Mouse (Mus musculus): ENCODE results near the gene Fam193a. TPM values are rescaled to one million over a fixed set of nuclear protein-coding genes. Genes with fewer than 3 reads are reported as not detected.

Gene Fam193a
- total and polyA plus RNA-seq, 2 experiments from 2014 or later = 12.4 to 53.3 TPM

- TF ChIP-seq CTCF (IDR thresholded peaks at IDR 0.05) = no peak
- no peak overlapping the region for H3K27ac ChIP-seq (ENCODE audit: low read depth, low read length)
- H3K27me3 ChIP-seq (ENCODE audit: insufficient read depth, low read length) = no peaks in the 10 kb centered on the region
- no peak overlapping the region for H3K4me2 ChIP-seq (ENCODE audit: low read depth, low read length, poor library complexity, severe bottlenecking)
- H3K9me3 ChIP-seq (ENCODE audit: low read length) = no peaks in the 10 kb centered on the region
- DNase-seq (ENCODE audit: low spot score) = no peak
- 0 out of 2 replicates have a peak, but pooled peaks cover 4% of the 10 kb centered on the region for H3K4me1 ChIP-seq (ENCODE audit: insufficient read depth, low read length)
- H3K36me3 ChIP-seq (ENCODE audit: insufficient read depth, low read length) = no peaks in the 10 kb centered on the region
- no peak overlapping the region for H3K4me3 ChIP-seq (ENCODE audit: low read depth, low read length)
- no peak for ATAC-seq (ENCODE audit: low FRiP score)
- no peak overlapping the region for H3K9ac ChIP-seq (replicated peaks; ENCODE audit: low read length, poor library complexity, severe bottlenecking)
- WGBS = 78% methylated on average over 1 of the region's 1 CpGs
These were observed 28.6 kb downstream of the Fam193a start for GRCm38 (mm10) chr5:34398326-34398725.

- Histone ChIP-seq H3K4me1 (ENCODE audit: insufficient read depth, low read length) (no peaks in the 10 kb centered on the region), H3K36me3 (ENCODE audit: insufficient read depth, low read length) (no peaks in the 10 kb centered on the region), H3K4me2 (ENCODE audit: low read depth, low read length, poor library complexity, severe bottlenecking) (no peak overlapping the region), H3K27me3 (ENCODE audit: insufficient read depth, low read length) (no peaks in the 10 kb centered on the region), H3K9me3 (ENCODE audit: low read length) (no peaks in the 10 kb centered on the region), H3K4me3 (ENCODE audit: low read depth, low read length) (no peak overlapping the region), H3K27ac (ENCODE audit: low read depth, low read length) (no peak overlapping the region), H3K9ac (replicated peaks; ENCODE audit: low read length, poor library complexity, severe bottlenecking) (no peak overlapping the region)
- no peak for TF ChIP-seq CTCF (IDR thresholded peaks at IDR 0.05)
- WGBS = 95% methylated on average over 6 of the region's 6 CpGs
- no peak for ATAC-seq (ENCODE audit: low FRiP score)
- DNase-seq (ENCODE audit: low spot score) = no peak
These were observed 37.7 kb downstream of the Fam193a start for GRCm38 (mm10) chr5:34407366-34407918.

GRCm38 (mm10) chr5:34409002-34409401 lies 39.3 kb downstream of the Fam193a start:
- TF ChIP-seq CTCF (IDR thresholded peaks at IDR 0.05) = no peak
- no peak for DNase-seq (ENCODE audit: low spot score)
- WGBS = 64% methylated on average over 1 of the region's 1 CpGs
- H3K4me3 ChIP-seq (ENCODE audit: low read depth, low read length) = no peak overlapping the region
- H3K4me1 ChIP-seq (ENCODE audit: insufficient read depth, low read length) = no peaks in the 10 kb centered on the region
- ATAC-seq (ENCODE audit: low FRiP score) = no peak
- no peaks in the 10 kb centered on the region for H3K9me3 ChIP-seq (ENCODE audit: low read length)
- no peak overlapping the region for H3K27ac ChIP-seq (ENCODE audit: low read depth, low read length)
- no peak overlapping the region for H3K9ac ChIP-seq (replicated peaks; ENCODE audit: low read length, poor library complexity, severe bottlenecking)
- H3K36me3 ChIP-seq (ENCODE audit: insufficient read depth, low read length) = no peaks in the 10 kb centered on the region
- H3K4me2 ChIP-seq (ENCODE audit: low read depth, low read length, poor library complexity, severe bottlenecking) = no peak overlapping the region
- no peaks in the 10 kb centered on the region for H3K27me3 ChIP-seq (ENCODE audit: insufficient read depth, low read length)

- H3K9ac ChIP-seq (replicated peaks; ENCODE audit: low read length, poor library complexity, severe bottlenecking) = no peak overlapping the region
- no peaks in the 10 kb centered on the region for H3K9me3 ChIP-seq (ENCODE audit: low read length)
- H3K4me2 ChIP-seq (ENCODE audit: low read depth, low read length, poor library complexity, severe bottlenecking) = no peak overlapping the region
- H3K27ac ChIP-seq (ENCODE audit: low read depth, low read length) = no peak overlapping the region
- H3K36me3 ChIP-seq (ENCODE audit: insufficient read depth, low read length) = no peaks in the 10 kb centered on the region
- no peak overlapping the region for H3K4me3 ChIP-seq (ENCODE audit: low read depth, low read length)
- H3K27me3 ChIP-seq (ENCODE audit: insufficient read depth, low read length) = no peaks in the 10 kb centered on the region
- no peaks in the 10 kb centered on the region for H3K4me1 ChIP-seq (ENCODE audit: insufficient read depth, low read length)
- no peak for TF ChIP-seq CTCF (IDR thresholded peaks at IDR 0.05)
- DNase-seq (ENCODE audit: low spot score) (no peak), ATAC-seq (ENCODE audit: low FRiP score) (no peak)
- 95% methylated on average over 4 of the region's 4 CpGs for WGBS
These were observed 41.1 kb downstream of the Fam193a start for GRCm38 (mm10) chr5:34410819-34411218.

GRCm38 (mm10) chr5:34413921-34414320 lies 44.2 kb downstream of the Fam193a start:
- no peak overlapping the region for H3K4me2 ChIP-seq (ENCODE audit: low read depth, low read length, poor library complexity, severe bottlenecking)
- H3K4me3 ChIP-seq (ENCODE audit: low read depth, low read length) = no peak overlapping the region
- H3K36me3 ChIP-seq (ENCODE audit: insufficient read depth, low read length) = no peaks in the 10 kb centered on the region
- H3K9ac ChIP-seq (replicated peaks; ENCODE audit: low read length, poor library complexity, severe bottlenecking) = no peak overlapping the region
- no peaks in the 10 kb centered on the region for H3K9me3 ChIP-seq (ENCODE audit: low read length)
- H3K27ac ChIP-seq (ENCODE audit: low read depth, low read length) = no peak overlapping the region
- H3K27me3 ChIP-seq (ENCODE audit: insufficient read depth, low read length) = no peaks in the 10 kb centered on the region
- TF ChIP-seq CTCF (IDR thresholded peaks at IDR 0.05) = no peak
- no peak for ATAC-seq (ENCODE audit: low FRiP score)
- no peaks in the 10 kb centered on the region for H3K4me1 ChIP-seq (ENCODE audit: insufficient read depth, low read length)
- DNase-seq (ENCODE audit: low spot score) = no peak
- WGBS = 85% methylated on average over 2 of the region's 2 CpGs

- Histone ChIP-seq H3K4me3 (ENCODE audit: low read depth, low read length) (no peak overlapping the region), H3K36me3 (ENCODE audit: insufficient read depth, low read length) (peaks cover 9% of the 10 kb centered on the region; the same call in 1 of the 2 replicates), H3K27ac (ENCODE audit: low read depth, low read length) (no peak overlapping the region), H3K27me3 (ENCODE audit: insufficient read depth, low read length) (no peaks in the 10 kb centered on the region), H3K4me1 (ENCODE audit: insufficient read depth, low read length) (no peaks in the 10 kb centered on the region), H3K4me2 (ENCODE audit: low read depth, low read length, poor library complexity, severe bottlenecking) (no peak overlapping the region), H3K9me3 (ENCODE audit: low read length) (no peaks in the 10 kb centered on the region), H3K9ac (replicated peaks; ENCODE audit: low read length, poor library complexity, severe bottlenecking) (no peak overlapping the region)
- no peak for ATAC-seq (ENCODE audit: low FRiP score)
- 95% methylated on average over 3 of the region's 3 CpGs for WGBS
- no peak for TF ChIP-seq CTCF (IDR thresholded peaks at IDR 0.05)
- no peak for DNase-seq (ENCODE audit: low spot score)
These were observed 47.7 kb downstream of the Fam193a start for GRCm38 (mm10) chr5:34417251-34418008.
